Mouse (Mus musculus): ENCODE data around the gene Lrfn3. TPM values are rescaled to one million over a fixed set of nuclear protein-coding genes. Genes with fewer than 3 reads are reported as not detected.
A peak's percentile ranks its signal among the peaks of the same experiment; 100 is the strongest.

Lrfn3 gene
- total RNA-seq, 1 experiment from 2014 or later = not detected

- no peak for ATAC-seq (replicated peaks; ENCODE audit: low read depth, poor library complexity, severe bottlenecking)
Observed at GRCm38 (mm10) chr7:30315559-30316529, 46.7 kb downstream of the Lrfn3 start.

GRCm38 (mm10) chr7:30314721-30315155, 47.8 kb downstream of the Lrfn3 start, which contains the start of gene Syne4:
Gene Syne4 (plus strand): TSS chr7:30314807.
- ATAC-seq (replicated peaks; ENCODE audit: low read depth, poor library complexity, severe bottlenecking) = no peak

- ATAC-seq (replicated peaks; ENCODE audit: low read depth, poor library complexity, severe bottlenecking) = no peak
Observed at GRCm38 (mm10) chr7:30313666-30314320, 48.8 kb downstream of the Lrfn3 start.

- no peak for ATAC-seq (replicated peaks; ENCODE audit: low read depth, poor library complexity, severe bottlenecking)
Observed at GRCm38 (mm10) chr7:30310136-30310535, 52.4 kb downstream of the Lrfn3 start.

- no peak for ATAC-seq (replicated peaks; ENCODE audit: low read depth, poor library complexity, severe bottlenecking)
Observed at GRCm38 (mm10) chr7:30309395-30310129, 53.0 kb downstream of the Lrfn3 start.

GRCm38 (mm10) chr7:30308076-30309005, 54.2 kb downstream of the Lrfn3 start, which contains the start of gene Alkbh6:
Gene Alkbh6 (plus strand): TSS chr7:30308717.
- ATAC-seq (replicated peaks; ENCODE audit: low read depth, poor library complexity, severe bottlenecking) = peak; percentile 99

GRCm38 (mm10) chr7:30306083-30306779, 56.3 kb downstream of the Lrfn3 start:
- ATAC-seq (replicated peaks; ENCODE audit: low read depth, poor library complexity, severe bottlenecking) = no peak

Other genes starting within 250 kb of the Lrfn3 start
- gene Zfp382, start 240.8 kb downstream of the Lrfn3 start, total RNA-seq (2017) = 5.1 and 6.8 TPM in 2 replicates
- gene Zfp146, start 193.0 kb downstream of the Lrfn3 start, total RNA-seq (2017) = 113 and 122 TPM in 2 replicates
- not detected in 2 replicates for gene Cox7a1, start 178.6 kb downstream of the Lrfn3 start, total RNA-seq (2017)
- gene Capns1, start 164.0 kb downstream of the Lrfn3 start, total RNA-seq (2017) = 116 and 136 TPM in 2 replicates
- 37.3 and 65.1 TPM in 2 replicates for gene Polr2i, start 130.8 kb downstream of the Lrfn3 start, total RNA-seq (2017)
- gene Tbcb, start 130.5 kb downstream of the Lrfn3 start, total RNA-seq (2017) = 40.5 TPM in 2 replicates
- gene Ovol3, start 127.0 kb downstream of the Lrfn3 start, total RNA-seq (2017) = not detected in 2 replicates
- not detected in 2 replicates for gene Thap8, start 82.7 kb downstream of the Lrfn3 start, total RNA-seq (2017)
- 8.2 and 17.5 TPM in 2 replicates for gene Wdr62, start 82.4 kb downstream of the Lrfn3 start, total RNA-seq (2017)
- not detected in 2 replicates for gene Clip3, start 71.0 kb downstream of the Lrfn3 start, total RNA-seq (2017)
- gene Alkbh6, start 54.1 kb downstream of the Lrfn3 start, total RNA-seq (2017) = 15.2 and 31.2 TPM in 2 replicates
- gene Syne4, start 48.0 kb downstream of the Lrfn3 start, total RNA-seq (2017) = 1.4 TPM in 1 of 2 replicates, not detected in the other
- gene E130208F15Rik, start 41.0 kb downstream of the Lrfn3 start, total RNA-seq (2017) = 0.96 and 3.3 TPM in 2 replicates
- gene Sdhaf1, start 38.9 kb downstream of the Lrfn3 start, total RNA-seq (2017) = 10.8 and 11.0 TPM in 2 replicates
- gene Tyrobp, start 51.0 kb upstream of the Lrfn3 start, total RNA-seq (2017) = 94.7 and 118 TPM in 2 replicates
- gene Hcst, start 57.1 kb upstream of the Lrfn3 start, total RNA-seq (2017) = 9.4 and 11.9 TPM in 2 replicates
- gene Nfkbid, start 59.0 kb upstream of the Lrfn3 start, total RNA-seq (2017) = 9.0 and 13.0 TPM in 2 replicates
- gene Aplp1, start 82.8 kb upstream of the Lrfn3 start, total RNA-seq (2017) = not detected in 2 replicates
- gene Kirrel2, start 94.9 kb upstream of the Lrfn3 start, total RNA-seq (2017) = not detected in 2 replicates
- 0.19 and 1.8 TPM in 2 replicates for gene Nphs1, start 95.5 kb upstream of the Lrfn3 start, total RNA-seq (2017)
- gene Prodh2, start 130.8 kb upstream of the Lrfn3 start, total RNA-seq (2017) = not detected in 2 replicates
- 5.2 and 9.1 TPM in 2 replicates for gene Arhgap33, start 172.3 kb upstream of the Lrfn3 start, total RNA-seq (2017)
- 3.2 and 4.2 TPM in 2 replicates for gene Hspb6, start 189.4 kb upstream of the Lrfn3 start, total RNA-seq (2017)
- gene Proser3, start 189.5 kb upstream of the Lrfn3 start, total RNA-seq (2017) = 4.7 TPM in 2 replicates
- gene Lin37, start 197.1 kb upstream of the Lrfn3 start, total RNA-seq (2017) = 20.8 and 21.2 TPM in 2 replicates
- gene U2af1l4, start 200.5 kb upstream of the Lrfn3 start, total RNA-seq (2017) = 58.2 and 68.5 TPM in 2 replicates
- 3.7 and 5.4 TPM in 2 replicates for gene Gm49396, start 200.6 kb upstream of the Lrfn3 start, total RNA-seq (2017)
- 117 and 174 TPM in 2 replicates for gene Psenen, start 200.9 kb upstream of the Lrfn3 start, total RNA-seq (2017)
- 1.8 TPM in 1 of 2 replicates, not detected in the other for gene Igflr1, start 202.7 kb upstream of the Lrfn3 start, total RNA-seq (2017)
- 8.9 and 24.9 TPM in 2 replicates for gene Kmt2b, start 226.0 kb upstream of the Lrfn3 start, total RNA-seq (2017)
- gene Zbtb32, start 236.1 kb upstream of the Lrfn3 start, total RNA-seq (2017) = 0.32 TPM in 1 of 2 replicates, not detected in the other